Mouse (Mus musculus) MEL (cell line): ENCODE data around the gene Pam16.

Source experiments
- CTCF ChIP-seq, 3 experiments: IDR thresholded peaks in 2 of 3; conservative IDR thresholded peaks in 1 of 3; 2 replicates each; pipeline ENCODE4 v1.5.1; 2011 to 2012; ENCODE audit warnings: low read length in 3 of 3, low read depth in 2 of 3, mild to moderate bottlenecking in 2 of 3, improper control_type of control experiment in 1 of 3, inconsistent platforms in 1 of 3, mixed read lengths in 1 of 3, moderate library complexity in 1 of 3; ENCODE audit not compliant: control insufficient read depth in 1 of 3, insufficient read depth in 1 of 3, poor library complexity in 1 of 3, severe bottlenecking in 1 of 3
- EP300 ChIP-seq, 2 experiments: IDR thresholded peaks; 2 replicates each; pipeline ENCODE4 v1.6.1; 2011; ENCODE audit warnings: improper control_type of control experiment in 2 of 2, low read length in 2 of 2, low read depth in 1 of 2, mild to moderate bottlenecking in 1 of 2
- ETS1 ChIP-seq: IDR thresholded peaks from 2 replicates; pipeline ENCODE4 v1.6.1; 2012; ENCODE audit warnings: low read depth, mild to moderate bottlenecking, inconsistent platforms, low read length, improper control_type of control experiment, moderate library complexity
- GATA1 ChIP-seq: IDR thresholded peaks from 2 replicates; pipeline ENCODE4 v1.6.1; 2011; ENCODE audit warnings: low read depth, low read length, improper control_type of control experiment
- MAFK ChIP-seq: IDR thresholded peaks from 2 replicates; pipeline ENCODE4 v1.6.1; 2011; ENCODE audit warnings: low read depth, mild to moderate bottlenecking, low read length, improper control_type of control experiment, borderline replicate concordance
- POLR2A ChIP-seq, 2 experiments: IDR thresholded peaks; 2 replicates each; pipeline ENCODE4 v1.6.1; 2011 to 2012; ENCODE audit warnings: low read length in 2 of 2, mild to moderate bottlenecking in 2 of 2, control low read depth in 1 of 2, improper control_type of control experiment in 1 of 2, low read depth in 1 of 2, moderate library complexity in 1 of 2; ENCODE audit not compliant: control insufficient read depth in 1 of 2, insufficient read depth in 1 of 2, poor library complexity in 1 of 2
- USF1 ChIP-seq: IDR thresholded peaks from 2 replicates; pipeline ENCODE4 v1.6.1; 2014; ENCODE audit warnings: low read depth, mild to moderate bottlenecking, inconsistent platforms, low read length, improper control_type of control experiment, moderate library complexity

DNA sequence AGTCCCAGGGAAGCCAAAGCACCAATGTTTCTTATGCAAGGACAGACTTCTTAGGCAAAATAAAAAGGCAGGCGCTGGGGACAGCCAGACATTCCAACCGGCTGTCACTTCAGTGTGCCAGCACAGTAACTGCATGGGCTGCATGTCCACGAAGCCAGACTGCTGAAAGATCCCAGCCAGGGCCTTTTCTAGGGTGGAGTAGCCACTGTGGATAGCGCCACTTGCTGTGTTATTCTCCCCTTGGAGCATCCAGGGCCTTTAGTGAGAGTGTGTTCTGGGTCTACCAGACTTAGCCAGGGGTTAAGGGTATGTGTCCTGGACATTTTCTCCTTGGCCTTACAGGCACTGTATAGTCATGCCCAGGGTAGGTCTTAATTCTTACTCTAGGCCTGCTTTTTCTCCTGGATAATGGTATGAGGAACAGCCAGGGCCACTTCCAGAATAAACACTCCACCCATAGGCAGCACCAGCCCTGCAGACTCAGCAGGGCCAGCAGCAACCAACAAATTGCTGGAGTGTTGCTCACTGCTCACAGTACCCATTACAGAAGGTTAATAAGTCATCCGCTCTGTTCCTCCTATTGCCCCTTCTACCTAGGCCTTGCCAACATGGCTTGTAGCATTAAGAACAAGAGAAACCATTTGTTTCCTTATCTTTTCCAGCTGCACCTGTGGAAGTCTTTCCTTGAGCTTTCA lies 37.1 kb downstream of the Pam16 start:
- TF ChIP-seq CTCF (IDR thresholded peaks at IDR 0.05 in 2 of 3, conservative IDR thresholded peaks at IDR 0.05 in 1 of 3; ENCODE audit: control insufficient read depth in 1 of 3, insufficient read depth in 1 of 3, low read depth in 2 of 3, low read length in 3 of 3, poor library complexity in 1 of 3, severe bottlenecking in 1 of 3) (no peak), USF1 (no peak), EP300 (IDR thresholded peaks at IDR 0.05; ENCODE audit: low read depth in 1 of 2, low read length in 2 of 2) (no peak), MAFK (no peak), ETS1 (no peak), GATA1 (no peak), POLR2A (IDR thresholded peaks at IDR 0.05; ENCODE audit: control insufficient read depth in 1 of 2, insufficient read depth in 1 of 2, low read depth in 1 of 2, low read length in 2 of 2, poor library complexity in 1 of 2) (no peak)
